Mouse (Mus musculus) liver, adult 2 months (tissue): Measurements from ENCODE around the gene Il17re.

ENCODE experiments used
- CTCF ChIP-seq: fragments of 200-500 bp; IDR thresholded peaks from 2 replicates; pipeline ENCODE4 v1.5.1; 2011; ENCODE audit warnings: low read depth, low read length, control low read depth
- POLR2A ChIP-seq: fragments of 200-500 bp; IDR thresholded peaks from 2 replicates; pipeline ENCODE4 v1.6.1; 2011; ENCODE audit warnings: low read length, control low read depth; ENCODE audit not compliant: insufficient read depth; ENCODE audit errors: extremely low read depth

GRCm38 (mm10) chr6:113444207-113444965, 13.9 kb upstream of the Il17re start:
- TF ChIP-seq POLR2A (no peak), CTCF (no peak)
